Mouse (Mus musculus) regulatory T cell (primary cell): Measurements from ENCODE around the gene RPS10-NUDT3.
"Not testable (repeated sequence)": the region's sequence is repeated elsewhere in the genome, so short reads cannot be mapped to it uniquely, and the experiment has no call there.

Experiments used
- in situ Hi-C: fragments of 300-600 bp; cut with MboI, MseI; formaldehyde crosslinking; loops from one replicate; pipeline ENCODE4 v1.15.1; 2025; ENCODE audit warnings: high pct_unique_total_duplicates

RPS10-NUDT3 gene

GRCm38 (mm10) chr17:27642491-27643062 is 7.6 kb upstream of the RPS10-NUDT3 start:
- in situ Hi-C loops = no loop called here

GRCm38 (mm10) chr17:27639851-27640250 is 4.8 kb upstream of the RPS10-NUDT3 start:
- in situ Hi-C loops = not testable (repeated sequence)

- in situ Hi-C loops = no loop called here
Observed at GRCm38 (mm10) chr17:27638921-27639332, 3.9 kb upstream of the RPS10-NUDT3 start.

- in situ Hi-C loops = no loop called here
Observed at GRCm38 (mm10) chr17:27637333-27637732, 2.3 kb upstream of the RPS10-NUDT3 start.

GRCm38 (mm10) chr17:27636132-27637020 is 1.4 kb upstream of the RPS10-NUDT3 start, which contains the start of gene Rps10:
Gene Rps10 (minus strand): TSS chr17:27636669.
- in situ Hi-C loops = no loop called here

- in situ Hi-C loops = not testable (repeated sequence)
Observed at GRCm38 (mm10) chr17:27635575-27635903, 517 bp upstream of the RPS10-NUDT3 start.

- in situ Hi-C loops = loop anchor here (5.0 kb wide), 1 partner anchor 62 kb away; the partner anchor contains the start of gene AI413582
Observed at GRCm38 (mm10) chr17:27629249-27630020, 5.6 kb downstream of the RPS10-NUDT3 start.

GRCm38 (mm10) chr17:27628376-27628775 is 6.6 kb downstream of the RPS10-NUDT3 start:
- in situ Hi-C loops = no loop called here

GRCm38 (mm10) chr17:27627451-27627850 is 7.6 kb downstream of the RPS10-NUDT3 start:
- in situ Hi-C loops = no loop called here

- in situ Hi-C loops = no loop called here
Observed at GRCm38 (mm10) chr17:27626681-27627080, 8.3 kb downstream of the RPS10-NUDT3 start.

GRCm38 (mm10) chr17:27625455-27626251 is 9.4 kb downstream of the RPS10-NUDT3 start:
- in situ Hi-C loops = no loop called here

- in situ Hi-C loops = no loop called here
Observed at GRCm38 (mm10) chr17:27623360-27624326, 11.4 kb downstream of the RPS10-NUDT3 start, which contains the start of gene Nudt3. Gene Nudt3 (minus strand): TSS chr17:27623495.

- in situ Hi-C loops = no loop called here
Observed at GRCm38 (mm10) chr17:27622611-27623359, 12.2 kb downstream of the RPS10-NUDT3 start.

- in situ Hi-C loops = no loop called here
Observed at GRCm38 (mm10) chr17:27621705-27622531, 13.1 kb downstream of the RPS10-NUDT3 start.

GRCm38 (mm10) chr17:27621161-27621560 is 13.9 kb downstream of the RPS10-NUDT3 start:
- in situ Hi-C loops = no loop called here

GRCm38 (mm10) chr17:27615388-27615787 is 19.6 kb downstream of the RPS10-NUDT3 start:
- in situ Hi-C loops = no loop called here

GRCm38 (mm10) chr17:27613016-27613415 is 22.0 kb downstream of the RPS10-NUDT3 start:
- in situ Hi-C loops = no loop called here

GRCm38 (mm10) chr17:27611994-27612393 is 23.0 kb downstream of the RPS10-NUDT3 start:
- in situ Hi-C loops = no loop called here
